Mouse (Mus musculus): Measurements from ENCODE around the gene Bri3.
"Not testable (repeated sequence)": the region's sequence is repeated elsewhere in the genome, so short reads cannot be mapped to it uniquely, and the experiment has no call there.

The Bri3 gene

DNA sequence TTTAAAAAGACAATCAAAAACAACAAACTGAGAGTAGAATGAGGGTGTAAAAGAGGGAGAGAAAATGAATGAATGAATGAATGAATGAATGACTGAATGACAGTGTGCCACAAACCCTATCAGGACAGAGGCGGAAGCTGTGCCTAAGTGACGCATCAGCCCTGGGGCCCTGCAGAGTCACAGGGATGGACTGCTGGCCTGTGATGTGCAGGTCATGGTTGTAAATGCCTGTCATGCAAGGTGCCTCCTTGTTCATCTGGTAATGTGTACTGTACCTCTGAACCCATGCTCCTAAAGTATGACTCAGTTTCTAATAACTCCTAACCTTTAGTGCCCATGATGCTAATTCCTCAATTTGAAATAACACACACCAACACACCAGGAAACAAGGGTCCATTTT lies 58.8 kb downstream of the Bri3 start:
- DNase-seq: no peak

- DNase-seq: no peak
Observed at GRCm38 (mm10) chr5:144308929-144309328, 64.7 kb downstream of the Bri3 start.

- DNase-seq: no peak
Observed at GRCm38 (mm10) chr5:144312183-144312582, 67.9 kb downstream of the Bri3 start.

DNA sequence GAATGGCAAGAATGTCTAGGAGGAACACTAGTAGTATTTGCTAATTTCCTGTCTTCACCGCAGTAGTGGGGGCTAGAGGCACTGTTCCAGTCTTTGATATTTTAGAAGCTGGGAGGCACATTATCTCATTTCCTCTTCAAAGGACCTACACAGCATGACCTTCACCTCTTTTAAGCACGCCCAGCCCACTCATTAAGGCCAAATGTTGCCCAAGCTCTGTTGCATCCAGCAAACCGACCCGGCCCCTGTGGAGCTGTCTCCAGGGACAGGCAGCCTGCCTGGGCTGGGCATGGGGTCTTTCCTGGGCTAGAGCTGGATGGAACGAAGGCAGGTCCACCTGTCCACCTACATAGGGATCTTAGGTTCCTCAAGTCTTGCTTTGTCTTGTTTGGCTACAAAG lies 69.1 kb downstream of the Bri3 start:
- peak; percentile 12 to 22 for DNase-seq

DNA sequence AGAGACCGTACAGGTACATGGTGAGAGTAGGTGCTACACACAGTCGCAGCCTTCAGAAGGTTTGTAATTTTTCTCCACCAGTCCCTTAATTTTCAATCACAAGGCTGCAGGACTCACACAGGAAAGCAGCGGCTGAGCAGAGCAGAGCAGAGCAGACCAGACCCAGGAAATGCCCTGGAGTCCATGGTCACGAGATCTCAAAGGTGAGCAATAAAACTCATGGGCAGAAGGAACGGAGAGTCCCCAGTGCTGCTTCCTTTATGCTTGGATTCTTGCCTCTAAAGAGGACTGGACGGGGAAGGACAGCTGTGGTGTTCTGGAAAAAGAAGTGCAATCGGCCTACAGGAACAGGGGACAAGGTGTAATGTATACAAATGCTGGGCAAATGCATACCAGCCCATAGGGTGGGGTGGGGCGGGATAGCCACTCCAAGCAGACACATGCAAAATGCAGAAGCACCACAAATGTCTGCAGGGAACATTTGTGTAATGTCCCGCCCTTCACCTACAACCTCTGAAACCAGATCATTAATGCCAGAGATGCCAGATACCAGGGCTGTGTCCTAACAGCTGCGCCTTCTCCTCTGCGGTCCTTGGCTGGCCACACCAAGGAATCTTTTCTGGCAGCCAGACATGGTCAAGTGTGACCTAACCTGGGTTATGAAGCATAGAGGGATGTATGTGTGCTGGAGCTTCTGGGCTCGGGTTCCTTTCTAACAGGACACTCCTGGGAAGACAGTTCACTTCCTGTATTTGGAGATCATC lies 70.7 kb downstream of the Bri3 start:
- no peak for DNase-seq

DNA sequence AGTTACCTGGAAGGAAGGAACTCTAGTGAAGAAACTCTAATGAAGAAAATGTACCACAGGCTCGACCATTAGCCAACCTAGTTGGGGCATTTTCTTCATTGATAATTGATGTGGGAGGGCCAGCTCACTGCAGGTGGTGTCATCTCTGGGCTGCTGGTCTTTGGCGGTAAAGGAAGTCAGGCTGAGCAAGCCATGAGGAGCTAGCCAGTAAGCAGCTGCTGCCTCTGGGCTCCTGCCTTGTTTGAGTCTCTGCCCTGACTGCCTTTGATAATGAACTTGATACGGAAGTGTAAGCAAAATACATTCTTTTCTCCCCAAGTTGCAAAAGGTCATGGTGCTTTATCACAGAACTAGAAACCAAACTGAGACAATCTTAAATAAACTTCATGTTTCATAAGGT lies 72.2 kb downstream of the Bri3 start:
- DNase-seq: no peak

- DNase-seq: no peak
Observed at GRCm38 (mm10) chr5:144317426-144317825, 73.2 kb downstream of the Bri3 start.

- DNase-seq: peak in 1 of 2 experiments; percentile 17
Observed at GRCm38 (mm10) chr5:144318286-144318685, 74.0 kb downstream of the Bri3 start.

GRCm38 (mm10) chr5:144321681-144322080 lies 77.4 kb downstream of the Bri3 start:
- no peak for DNase-seq

DNA sequence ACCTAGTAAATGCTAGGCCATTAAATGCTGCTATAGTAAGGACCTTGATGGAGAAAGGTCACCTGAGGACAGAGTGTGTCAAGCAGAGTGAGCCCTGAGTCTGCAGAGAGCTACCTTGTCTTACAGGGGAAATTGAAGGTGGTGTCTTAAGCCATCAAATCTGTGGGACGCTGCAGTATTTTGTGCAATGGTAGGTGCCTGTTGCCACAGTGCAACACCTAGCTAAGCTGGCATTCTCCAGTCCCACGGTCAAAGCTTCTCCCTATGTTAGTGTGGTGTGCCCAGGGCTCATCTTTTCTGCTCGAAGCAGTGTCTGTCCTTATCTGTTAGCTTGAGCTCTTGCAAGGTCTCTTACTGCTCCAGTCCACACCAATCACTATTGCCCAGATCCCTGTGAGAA lies 78.5 kb downstream of the Bri3 start:
- DNase-seq: no peak

DNA sequence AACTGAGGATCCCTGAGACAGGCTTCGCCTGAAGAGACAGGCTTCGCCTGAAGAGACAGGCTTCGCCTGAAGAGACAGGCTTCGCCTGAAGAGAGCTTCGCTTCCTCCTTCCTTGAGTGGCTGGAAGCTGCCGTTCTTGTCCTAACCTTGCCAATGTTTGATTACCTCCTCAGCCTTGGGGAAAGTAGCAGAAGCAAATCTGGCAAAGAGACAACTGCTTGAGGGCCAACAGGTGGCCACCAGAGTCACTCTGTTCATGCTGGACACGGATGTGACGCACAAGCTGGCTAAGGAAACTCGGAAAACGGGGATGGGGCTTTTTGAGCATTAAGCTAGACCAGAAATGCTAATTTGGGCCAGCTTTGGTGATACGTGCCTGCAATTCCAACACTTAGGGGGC lies 89.8 kb downstream of the Bri3 start:
- no peak for DNase-seq

- DNase-seq: not testable (repeated sequence)
Observed at GRCm38 (mm10) chr5:144335357-144335756, 91.1 kb downstream of the Bri3 start.

GRCm38 (mm10) chr5:144338787-144339186 lies 94.5 kb downstream of the Bri3 start:
- no peak for DNase-seq

GRCm38 (mm10) chr5:144341085-144341484 lies 96.8 kb downstream of the Bri3 start:
- DNase-seq: no peak

DNA sequence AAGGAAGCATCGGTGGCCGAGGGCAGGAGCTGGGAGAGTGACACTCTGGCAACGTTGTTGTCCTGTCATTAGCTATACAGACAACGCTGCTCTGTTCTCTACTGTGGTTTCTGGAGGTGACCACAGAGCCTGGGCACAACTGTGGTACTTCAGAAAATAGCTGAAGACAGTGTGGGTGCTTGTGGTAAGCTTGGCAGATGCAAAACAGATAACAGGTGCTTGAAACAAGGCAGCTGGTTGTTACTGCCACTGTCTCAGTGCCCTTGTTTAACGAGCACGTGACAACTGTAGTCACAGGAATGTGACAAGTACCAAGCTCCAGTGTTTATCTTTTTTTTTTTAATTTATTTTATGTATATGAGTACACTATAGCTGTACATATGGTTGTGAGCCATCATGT lies 100.4 kb downstream of the Bri3 start:
- no peak for DNase-seq

DNA sequence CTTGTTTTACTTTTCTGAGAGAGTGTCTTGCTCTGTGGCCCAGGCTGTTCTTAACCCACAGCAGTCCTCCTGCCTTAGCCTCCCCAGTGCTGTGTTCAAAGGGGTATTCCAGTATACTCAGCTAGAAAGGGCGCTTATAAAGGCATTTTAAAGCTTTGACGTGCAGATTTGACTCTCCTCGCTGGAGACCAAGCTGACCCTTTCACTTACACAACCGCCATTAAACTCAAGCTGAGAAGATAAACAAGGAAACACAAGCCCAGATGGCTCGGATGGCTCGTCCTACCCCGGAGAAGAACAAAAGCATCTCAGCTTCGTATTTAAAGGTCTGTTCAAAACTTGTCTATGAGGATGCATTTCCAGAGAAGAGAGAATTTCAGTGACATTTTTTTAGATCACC lies 106.9 kb downstream of the Bri3 start:
- DNase-seq: no peak

DNA sequence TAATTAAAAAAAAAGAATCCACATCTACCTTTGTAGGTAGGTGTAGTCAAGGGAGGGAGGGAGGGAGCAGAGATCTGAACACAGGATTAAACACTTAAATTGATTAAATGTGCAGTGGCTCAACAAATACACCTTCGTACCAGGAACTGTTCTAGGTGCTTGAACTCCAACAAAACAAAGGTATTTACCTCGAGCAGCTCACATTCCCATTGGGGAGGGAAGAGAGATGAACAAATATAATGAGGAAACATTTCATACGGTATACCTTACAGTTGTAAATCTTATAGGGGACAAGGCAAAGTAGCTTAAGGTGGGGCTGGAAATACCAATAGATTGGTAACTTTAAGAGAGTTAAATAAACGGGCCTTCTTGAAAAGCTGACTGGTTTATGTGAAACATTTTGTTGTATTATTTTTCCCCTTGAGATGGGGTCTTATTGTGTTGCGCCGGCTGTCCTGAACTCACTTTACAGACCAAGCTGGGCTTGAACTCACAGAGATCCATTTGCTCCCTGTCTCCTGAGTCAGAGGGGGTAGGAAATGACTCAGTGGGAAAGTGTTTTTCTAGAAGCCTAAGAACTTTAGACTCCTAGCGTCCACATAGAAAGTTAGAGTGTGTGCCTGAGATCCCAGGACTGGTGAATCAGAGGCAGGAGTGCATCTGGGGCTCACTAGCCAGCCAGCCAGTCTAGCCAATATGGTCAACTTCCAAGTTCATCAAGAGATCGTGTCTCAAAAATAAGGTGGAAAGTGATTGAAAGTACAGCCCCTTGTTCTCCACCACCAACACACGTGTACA lies 108.2 kb downstream of the Bri3 start:
- DNase-seq: no peak

- no peak for DNase-seq
Observed at GRCm38 (mm10) chr5:144356776-144357455, 112.7 kb downstream of the Bri3 start.

DNA sequence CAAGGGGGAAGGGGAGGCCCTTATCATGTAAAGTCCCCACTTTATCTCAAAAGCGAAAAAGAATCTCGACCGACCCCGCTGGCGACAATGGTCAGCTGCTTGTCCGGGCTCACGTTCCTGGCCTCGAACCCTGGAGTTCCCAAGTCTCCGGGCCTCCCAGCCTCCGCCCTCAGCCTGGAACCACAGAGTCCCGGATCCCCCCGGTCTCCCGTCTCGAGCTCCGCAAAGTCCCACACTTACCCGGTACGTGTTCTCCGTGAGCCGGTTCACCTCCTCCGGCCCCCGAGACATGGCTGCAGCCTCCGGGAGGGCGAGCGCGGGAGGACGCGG lies 113.3 kb downstream of the Bri3 start:
- DNase-seq: no peak

- peak; percentile 97 to 99 for DNase-seq
Observed at GRCm38 (mm10) chr5:144357881-144358591, 113.8 kb downstream of the Bri3 start, which contains the start of gene Baiap2l1. Baiap2l1 (minus strand) TSS chr5:144358112.

- DNase-seq: no peak
Observed at GRCm38 (mm10) chr5:144358592-144358917, 114.3 kb downstream of the Bri3 start.

DNA sequence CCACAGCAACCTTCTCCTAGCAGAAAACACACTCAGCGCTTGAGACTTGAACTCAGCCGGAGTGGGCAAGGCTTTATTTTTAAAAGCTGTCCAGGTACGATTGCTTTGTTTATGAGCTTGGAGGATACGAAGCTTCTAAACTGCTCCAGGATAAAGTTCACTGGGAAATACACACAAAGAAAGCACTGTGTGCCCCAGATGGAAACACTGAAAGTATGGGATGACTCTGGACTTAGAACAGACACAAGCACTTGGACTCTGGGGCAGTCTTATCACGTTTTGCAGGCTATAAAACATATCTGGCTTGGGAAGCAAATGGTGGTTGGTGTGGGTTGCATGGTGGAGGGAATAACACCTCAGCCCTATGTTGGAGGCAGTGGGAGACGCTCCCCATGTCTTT lies 115.6 kb downstream of the Bri3 start:
- peak in 1 of 2 experiments; percentile 17 for DNase-seq

DNA sequence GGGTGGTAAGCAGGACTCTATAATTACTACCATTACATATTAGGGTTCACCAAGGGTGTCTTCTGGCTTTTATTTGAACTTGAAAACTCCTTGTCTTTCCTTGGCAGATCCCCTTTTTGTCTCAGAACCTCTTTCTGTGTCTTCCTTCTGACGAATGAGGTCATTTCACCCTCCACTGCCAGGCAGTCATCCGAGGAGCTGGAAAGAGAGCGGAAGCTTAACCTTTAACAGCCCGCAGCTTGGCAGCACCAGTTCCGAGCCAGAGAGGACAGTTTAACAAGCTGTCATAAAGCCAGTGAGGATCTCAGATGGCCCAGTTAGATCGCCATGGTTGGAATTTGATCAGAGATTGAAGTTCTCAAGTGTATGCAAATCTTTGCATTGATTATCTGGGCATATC lies 116.1 kb downstream of the Bri3 start:
- DNase-seq: peak; percentile 48 to 72
